Mouse (Mus musculus): ENCODE measurements around the gene Lgi1. TPM values are rescaled to one million over a fixed set of nuclear protein-coding genes. Genes with fewer than 3 reads are reported as not detected.

Gene Lgi1
- total and polyA plus RNA-seq, 2 experiments from 2014 or later: not detected

GRCm38 (mm10) chr19:38253796-38254195 is 10.5 kb upstream of the Lgi1 start:
- H3K4me2 ChIP-seq (ENCODE audit: low read depth, low read length): no peak overlapping the region
- H3K27ac ChIP-seq (ENCODE audit: low read depth): no peak overlapping the region
- H3K9ac ChIP-seq (replicated peaks; ENCODE audit: low read depth, low read length): no peak overlapping the region
- no peaks in the 10 kb centered on the region for H3K36me3 ChIP-seq (replicated peaks; ENCODE audit: control insufficient read depth, insufficient read depth, low read length)
- H3K4me3 ChIP-seq (ENCODE audit: low read depth, low read length): no peak overlapping the region
- WGBS: 51% methylated on average over 6 of the region's 6 CpGs
- TF ChIP-seq CTCF (IDR thresholded peaks at IDR 0.05; ENCODE audit: low read depth) (peak; percentile 54), EP300 (IDR thresholded peaks at IDR 0.05; ENCODE audit: low read depth) (no peak)
- H3K9me3 ChIP-seq (replicated peaks; ENCODE audit: control insufficient read depth, low read length): no peaks in the 10 kb centered on the region
- H3K27me3 ChIP-seq (ENCODE audit: control insufficient read depth, insufficient read depth, low read length): no peaks in the 10 kb centered on the region
- ATAC-seq (ENCODE audit: insufficient read depth, low read depth) (no peak), DNase-seq (ENCODE audit: low spot score) (peak; percentile 28)
- no peaks in the 10 kb centered on the region for H3K4me1 ChIP-seq (ENCODE audit: control insufficient read depth, insufficient read depth)

GRCm38 (mm10) chr19:38258651-38259065 is 5.7 kb upstream of the Lgi1 start:
- Histone ChIP-seq H3K36me3 (replicated peaks; ENCODE audit: control insufficient read depth, insufficient read depth, low read length) (no peaks in the 10 kb centered on the region), H3K9me3 (replicated peaks; ENCODE audit: control insufficient read depth, low read length) (no peaks in the 10 kb centered on the region), H3K27ac (ENCODE audit: low read depth) (no peak overlapping the region), H3K4me1 (ENCODE audit: control insufficient read depth, insufficient read depth) (no peaks in the 10 kb centered on the region), H3K27me3 (ENCODE audit: control insufficient read depth, insufficient read depth, low read length) (0 out of 2 replicates have a peak, but pooled peaks cover under 1% of the 10 kb centered on the region), H3K4me3 (ENCODE audit: low read depth, low read length) (no peak overlapping the region), H3K9ac (replicated peaks; ENCODE audit: low read depth, low read length) (no peak overlapping the region), H3K4me2 (ENCODE audit: low read depth, low read length) (no peak overlapping the region)
- TF ChIP-seq EP300 (IDR thresholded peaks at IDR 0.05; ENCODE audit: low read depth) (no peak), CTCF (IDR thresholded peaks at IDR 0.05; ENCODE audit: low read depth) (no peak)
- no peak for DNase-seq (ENCODE audit: low spot score)
- WGBS: 80% methylated on average over 3 of the region's 3 CpGs
- ATAC-seq (ENCODE audit: insufficient read depth, low read depth): no peak

GRCm38 (mm10) chr19:38259436-38259835 is 4.9 kb upstream of the Lgi1 start:
- H3K4me2 ChIP-seq (ENCODE audit: low read depth, low read length): no peak overlapping the region
- 0 out of 2 replicates have a peak, but pooled peaks cover 5% of the 10 kb centered on the region for H3K27me3 ChIP-seq (ENCODE audit: control insufficient read depth, insufficient read depth, low read length)
- 77% methylated on average over 3 of the region's 3 CpGs for WGBS
- H3K9me3 ChIP-seq (replicated peaks; ENCODE audit: control insufficient read depth, low read length): no peaks in the 10 kb centered on the region
- H3K36me3 ChIP-seq (replicated peaks; ENCODE audit: control insufficient read depth, insufficient read depth, low read length): no peaks in the 10 kb centered on the region
- no peak overlapping the region for H3K4me3 ChIP-seq (ENCODE audit: low read depth, low read length)
- DNase-seq (ENCODE audit: low spot score): no peak
- H3K4me1 ChIP-seq (ENCODE audit: control insufficient read depth, insufficient read depth): no peaks in the 10 kb centered on the region
- H3K9ac ChIP-seq (replicated peaks; ENCODE audit: low read depth, low read length): no peak overlapping the region
- H3K27ac ChIP-seq (ENCODE audit: low read depth): no peak overlapping the region
- TF ChIP-seq CTCF (IDR thresholded peaks at IDR 0.05; ENCODE audit: low read depth) (no peak), EP300 (IDR thresholded peaks at IDR 0.05; ENCODE audit: low read depth) (no peak)
- no peak for ATAC-seq (ENCODE audit: insufficient read depth, low read depth)

GRCm38 (mm10) chr19:38260346-38260745 is 4.0 kb upstream of the Lgi1 start:
- no peak for TF ChIP-seq EP300 (IDR thresholded peaks at IDR 0.05; ENCODE audit: low read depth)
- TF ChIP-seq CTCF (IDR thresholded peaks at IDR 0.05; ENCODE audit: low read depth): no peak
- no peak overlapping the region for H3K27ac ChIP-seq (ENCODE audit: low read depth)
- no peak overlapping the region for H3K9ac ChIP-seq (replicated peaks; ENCODE audit: low read depth, low read length)
- H3K36me3 ChIP-seq (replicated peaks; ENCODE audit: control insufficient read depth, insufficient read depth, low read length): no peaks in the 10 kb centered on the region
- WGBS: 56% methylated on average over 4 of the region's 4 CpGs
- H3K4me3 ChIP-seq (ENCODE audit: low read depth, low read length): no peak overlapping the region
- H3K9me3 ChIP-seq (replicated peaks; ENCODE audit: control insufficient read depth, low read length): no peaks in the 10 kb centered on the region
- ATAC-seq (ENCODE audit: insufficient read depth, low read depth): no peak
- no peaks in the 10 kb centered on the region for H3K4me1 ChIP-seq (ENCODE audit: control insufficient read depth, insufficient read depth)
- DNase-seq (ENCODE audit: low spot score): no peak
- H3K4me2 ChIP-seq (ENCODE audit: low read depth, low read length): no peak overlapping the region
- H3K27me3 ChIP-seq (ENCODE audit: control insufficient read depth, insufficient read depth, low read length): peaks cover 5% of the 10 kb centered on the region; the same call in 1 of the 2 replicates

- Histone ChIP-seq H3K36me3 (replicated peaks; ENCODE audit: control insufficient read depth, insufficient read depth, low read length) (no peaks in the 10 kb centered on the region), H3K4me3 (ENCODE audit: low read depth, low read length) (no peak overlapping the region), H3K9ac (replicated peaks; ENCODE audit: low read depth, low read length) (no peak overlapping the region), H3K27me3 (ENCODE audit: control insufficient read depth, insufficient read depth, low read length) (peaks cover 5% of the 10 kb centered on the region; the same call in 1 of the 2 replicates), H3K27ac (ENCODE audit: low read depth) (no peak overlapping the region), H3K9me3 (replicated peaks; ENCODE audit: control insufficient read depth, low read length) (no peaks in the 10 kb centered on the region), H3K4me2 (ENCODE audit: low read depth, low read length) (no peak overlapping the region), H3K4me1 (ENCODE audit: control insufficient read depth, insufficient read depth) (no peaks in the 10 kb centered on the region)
- ATAC-seq (ENCODE audit: insufficient read depth, low read depth): no peak
- no peak for DNase-seq (ENCODE audit: low spot score)
- no peak for TF ChIP-seq EP300 (IDR thresholded peaks at IDR 0.05; ENCODE audit: low read depth)
- TF ChIP-seq CTCF (IDR thresholded peaks at IDR 0.05; ENCODE audit: low read depth): no peak
- WGBS: 60% methylated on average over 5 of the region's 5 CpGs
Measured at GRCm38 (mm10) chr19:38261351-38261750, 3.0 kb upstream of the Lgi1 start.

Data from heart, postnatal 0 days (tissue).